Mouse (Mus musculus): ENCODE results near the gene Gltpd2. TPM values are rescaled to one million over a fixed set of nuclear protein-coding genes. Genes with fewer than 3 reads are reported as not detected.
"Not testable (repeated sequence)": the region's sequence is repeated elsewhere in the genome, so short reads cannot be mapped to it uniquely, and the experiment has no call there.

Gltpd2 gene
- polyA plus RNA-seq, 1 experiment from 2014 or later: 20.5 TPM

DNA sequence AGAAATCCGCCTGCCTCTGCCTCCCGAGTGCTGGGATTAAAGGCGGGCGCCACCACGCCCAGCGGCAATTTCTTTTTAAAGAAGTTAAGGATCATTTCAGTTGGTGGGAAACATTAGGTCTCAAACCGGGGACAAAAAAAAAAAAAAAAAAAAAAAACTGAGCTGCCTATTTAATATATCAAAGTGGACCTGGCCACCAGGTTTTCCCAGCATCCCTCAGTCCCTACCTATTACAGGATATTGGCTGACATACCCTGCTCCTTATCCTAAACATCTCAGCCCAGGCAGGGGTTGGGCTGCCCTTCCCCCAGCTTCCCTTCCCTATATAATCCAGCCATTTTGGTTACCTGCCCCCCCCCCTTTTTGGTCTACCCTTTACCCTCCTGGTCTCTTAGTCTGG is 7.2 kb upstream of the Gltpd2 start:
- DNase-seq (ENCODE audit: low spot score) (no peak), ATAC-seq (replicated peaks; ENCODE audit: low FRiP score) (no peak)
- Histone ChIP-seq H3K4me3 (ENCODE audit: low read depth, low read length) (no peak overlapping the region), H3K27me3 (replicated peaks; ENCODE audit: control insufficient read depth, insufficient read depth, low read length) (no peaks in the 10 kb centered on the region), H3K27ac (ENCODE audit: low read depth, low read length) (no peak overlapping the region), H3K4me2 (no peak overlapping the region), H3K9me3 (ENCODE audit: control insufficient read depth, low read length) (no peaks in the 10 kb centered on the region), H3K36me3 (ENCODE audit: control insufficient read depth, insufficient read depth, low read length) (no peaks in the 10 kb centered on the region), H3K4me1 (replicated peaks; ENCODE audit: control insufficient read depth, insufficient read depth, low read length) (peaks cover 2% of the 10 kb centered on the region; the same call in 1 of the 2 replicates), H3K9ac (ENCODE audit: low read depth, low read length) (no peak overlapping the region)
- WGBS: 87% methylated on average over 7 of the region's 7 CpGs

DNA sequence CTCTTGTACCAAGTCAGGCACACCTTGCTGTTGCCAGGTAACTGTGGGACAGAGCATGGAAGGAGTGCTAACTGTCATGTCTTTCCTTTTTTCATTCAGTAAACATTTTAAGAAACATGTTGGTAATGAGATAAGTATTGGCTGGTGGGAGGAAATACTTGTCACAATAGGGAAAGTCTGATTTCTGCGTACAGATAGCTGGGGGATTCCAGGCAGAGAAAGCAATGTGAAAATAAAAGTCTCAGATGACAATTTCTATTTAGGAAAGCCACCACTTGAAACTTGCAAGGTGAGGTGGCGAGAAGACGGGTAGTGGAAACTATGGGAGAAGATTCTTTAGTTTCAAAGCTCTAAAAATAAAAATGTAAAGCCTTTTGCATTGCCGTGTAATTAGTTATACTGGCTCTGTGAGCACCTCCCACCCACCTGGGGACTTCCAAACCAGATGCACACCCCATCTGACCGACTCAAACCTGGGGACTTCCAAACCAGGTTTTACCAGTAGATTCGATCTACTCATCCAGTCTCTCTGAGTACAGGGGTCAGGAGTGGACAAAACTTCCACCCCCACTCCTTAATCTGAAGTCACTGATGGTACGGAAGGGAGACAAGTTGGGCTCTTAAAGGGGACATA is 6.2 kb upstream of the Gltpd2 start:
- DNase-seq (ENCODE audit: low spot score) (no peak), ATAC-seq (replicated peaks; ENCODE audit: low FRiP score) (no peak)
- WGBS: 73% methylated on average over 7 of the region's 7 CpGs
- Histone ChIP-seq H3K4me1 (replicated peaks; ENCODE audit: control insufficient read depth, insufficient read depth, low read length) (peaks cover 2% of the 10 kb centered on the region; the same call in 1 of the 2 replicates), H3K36me3 (ENCODE audit: control insufficient read depth, insufficient read depth, low read length) (no peaks in the 10 kb centered on the region), H3K4me3 (ENCODE audit: low read depth, low read length) (no peak overlapping the region), H3K4me2 (no peak overlapping the region), H3K9me3 (ENCODE audit: control insufficient read depth, low read length) (no peaks in the 10 kb centered on the region), H3K27me3 (replicated peaks; ENCODE audit: control insufficient read depth, insufficient read depth, low read length) (no peaks in the 10 kb centered on the region), H3K27ac (ENCODE audit: low read depth, low read length) (no peak overlapping the region), H3K9ac (ENCODE audit: low read depth, low read length) (no peak overlapping the region)

- 64% methylated on average over 11 of the region's 11 CpGs for WGBS
- ATAC-seq (replicated peaks; ENCODE audit: low FRiP score) (no peak), DNase-seq (ENCODE audit: low spot score) (no peak)
- Histone ChIP-seq H3K4me2 (no peak overlapping the region), H3K9ac (ENCODE audit: low read depth, low read length) (no peak overlapping the region), H3K4me3 (ENCODE audit: low read depth, low read length) (no peak overlapping the region), H3K36me3 (ENCODE audit: control insufficient read depth, insufficient read depth, low read length) (no peaks in the 10 kb centered on the region), H3K27ac (ENCODE audit: low read depth, low read length) (no peak overlapping the region), H3K9me3 (ENCODE audit: control insufficient read depth, low read length) (no peaks in the 10 kb centered on the region), H3K4me1 (replicated peaks; ENCODE audit: control insufficient read depth, insufficient read depth, low read length) (peaks cover 9% of the 10 kb centered on the region), H3K27me3 (replicated peaks; ENCODE audit: control insufficient read depth, insufficient read depth, low read length) (no peaks in the 10 kb centered on the region)
These were observed 5.5 kb upstream of the Gltpd2 start for GRCm38 (mm10) chr11:70513520-70513919.

GRCm38 (mm10) chr11:70514288-70514687 is 4.7 kb upstream of the Gltpd2 start, which contains the start of gene Vmo1:
Gene Vmo1 (minus strand): TSS chr11:70514616.
- H3K27me3 ChIP-seq (replicated peaks; ENCODE audit: control insufficient read depth, insufficient read depth, low read length): no peaks in the 10 kb centered on the region
- H3K4me2 ChIP-seq: no peak within 1 kb of the TSS
- DNase-seq (ENCODE audit: low spot score): no peak
- H3K9ac ChIP-seq (ENCODE audit: low read depth, low read length): no peak within 1 kb of the TSS
- no peak within 1 kb of the TSS for H3K4me3 ChIP-seq (ENCODE audit: low read depth, low read length)
- peaks cover 13% of the 10 kb centered on the region for H3K4me1 ChIP-seq (replicated peaks; ENCODE audit: control insufficient read depth, insufficient read depth, low read length)
- WGBS: 87% methylated on average over 7 of the region's 7 CpGs
- ATAC-seq (replicated peaks; ENCODE audit: low FRiP score): no peak
- H3K27ac ChIP-seq (ENCODE audit: low read depth, low read length): no peak within 1 kb of the TSS
- no peaks in the 10 kb centered on the region for H3K36me3 ChIP-seq (ENCODE audit: control insufficient read depth, insufficient read depth, low read length)
- H3K9me3 ChIP-seq (ENCODE audit: control insufficient read depth, low read length): no peaks in the 10 kb centered on the region

- peaks cover 23% of the 10 kb centered on the region for H3K4me1 ChIP-seq (replicated peaks; ENCODE audit: control insufficient read depth, insufficient read depth, low read length)
- H3K36me3 ChIP-seq (ENCODE audit: control insufficient read depth, insufficient read depth, low read length): no peaks in the 10 kb centered on the region
- H3K9ac ChIP-seq (ENCODE audit: low read depth, low read length): no peak overlapping the region
- DNase-seq (ENCODE audit: low spot score): no peak
- no peaks in the 10 kb centered on the region for H3K9me3 ChIP-seq (ENCODE audit: control insufficient read depth, low read length)
- peaks cover 12% of the 10 kb centered on the region for H3K27me3 ChIP-seq (replicated peaks; ENCODE audit: control insufficient read depth, insufficient read depth, low read length)
- no peak overlapping the region for H3K27ac ChIP-seq (ENCODE audit: low read depth, low read length)
- H3K4me2 ChIP-seq: no peak overlapping the region
- ATAC-seq (replicated peaks; ENCODE audit: low FRiP score): no peak
- WGBS: 21% methylated on average over 2 of the region's 2 CpGs
- H3K4me3 ChIP-seq (ENCODE audit: low read depth, low read length): no peak overlapping the region
These were observed 2.6 kb upstream of the Gltpd2 start for GRCm38 (mm10) chr11:70516352-70516751.

DNA sequence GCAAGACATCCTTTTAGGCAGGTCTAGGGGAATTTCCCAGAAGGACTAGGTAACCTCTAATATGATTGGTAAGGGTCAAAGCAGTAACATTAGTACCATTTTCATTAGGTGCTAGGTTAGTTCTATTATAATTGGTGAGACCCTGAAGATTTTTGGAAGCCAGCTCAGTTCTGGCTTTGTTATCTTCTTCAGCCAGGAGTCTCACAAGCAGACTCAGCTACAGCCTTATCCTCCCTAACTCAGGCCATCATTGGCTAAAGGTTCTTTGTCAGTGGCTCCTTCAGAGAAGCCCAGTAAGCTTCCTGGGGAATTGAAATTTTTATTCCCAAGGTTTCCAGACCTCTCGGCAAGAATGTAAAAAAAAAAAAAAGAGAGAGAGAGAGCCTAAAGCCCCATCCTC is 560 bp upstream of the Gltpd2 start:
- Histone ChIP-seq H3K4me1 (replicated peaks; ENCODE audit: control insufficient read depth, insufficient read depth, low read length) (peaks cover 23% of the 10 kb centered on the region), H3K9ac (ENCODE audit: low read depth, low read length) (no peak overlapping the region), H3K36me3 (ENCODE audit: control insufficient read depth, insufficient read depth, low read length) (no peaks in the 10 kb centered on the region), H3K4me2 (peak overlapping the region; percentile 69; the same call in 1 of the 2 replicates), H3K9me3 (ENCODE audit: control insufficient read depth, low read length) (no peaks in the 10 kb centered on the region), H3K4me3 (ENCODE audit: low read depth, low read length) (no peak overlapping the region), H3K27me3 (replicated peaks; ENCODE audit: control insufficient read depth, insufficient read depth, low read length) (peaks cover 12% of the 10 kb centered on the region), H3K27ac (ENCODE audit: low read depth, low read length) (no peak overlapping the region)
- DNase-seq (ENCODE audit: low spot score) (no peak), ATAC-seq (replicated peaks; ENCODE audit: low FRiP score) (no peak)
- WGBS: 36% methylated on average over 1 of the region's 1 CpGs

DNA sequence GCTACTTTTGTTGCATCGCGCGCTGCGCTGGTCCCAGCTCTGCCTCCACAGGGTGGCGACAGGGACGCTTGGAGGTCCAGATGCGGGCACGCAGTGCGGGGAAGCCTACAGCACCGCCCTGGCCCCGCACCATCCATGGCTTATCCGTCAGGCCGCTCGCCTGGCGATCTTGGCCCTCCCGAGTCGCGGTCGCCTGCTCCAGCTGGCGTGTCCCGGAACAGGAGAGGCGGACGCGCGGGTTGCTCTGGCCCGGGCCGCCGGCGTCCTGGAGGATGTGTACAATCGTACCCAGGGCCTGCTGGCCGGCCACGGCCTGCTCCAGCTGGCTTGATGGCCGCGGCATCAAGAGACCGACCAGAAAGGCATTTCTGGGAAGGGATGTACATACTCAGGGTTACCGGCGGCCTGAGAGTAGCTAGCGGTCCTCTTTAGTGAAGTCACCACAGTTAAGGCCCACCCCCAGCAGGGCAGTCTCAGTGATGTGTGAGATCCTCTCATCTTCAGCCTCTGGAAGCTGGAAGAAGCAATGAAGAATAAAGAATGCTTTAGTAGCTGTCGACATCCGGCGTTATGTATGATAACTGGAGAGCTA is 1.3 kb downstream of the Gltpd2 start:
- Histone ChIP-seq H3K36me3 (ENCODE audit: control insufficient read depth, insufficient read depth, low read length) (no peaks in the 10 kb centered on the region), H3K9me3 (ENCODE audit: control insufficient read depth, low read length) (no peaks in the 10 kb centered on the region), H3K9ac (ENCODE audit: low read depth, low read length) (peak overlapping the region; percentile 38), H3K4me3 (ENCODE audit: low read depth, low read length) (peak overlapping the region; percentile 44), H3K27ac (ENCODE audit: low read depth, low read length) (peak overlapping the region; percentile 44), H3K4me1 (replicated peaks; ENCODE audit: control insufficient read depth, insufficient read depth, low read length) (peaks cover 23% of the 10 kb centered on the region), H3K4me2 (peak overlapping the region; percentile 69), H3K27me3 (replicated peaks; ENCODE audit: control insufficient read depth, insufficient read depth, low read length) (peaks cover 12% of the 10 kb centered on the region)
- WGBS: 16% methylated on average over 41 of the region's 41 CpGs
- peak; percentile 71 for DNase-seq (ENCODE audit: low spot score)
- ATAC-seq (replicated peaks; ENCODE audit: low FRiP score): no peak; the same call in 1 of the 2 replicates

GRCm38 (mm10) chr11:70523306-70523989 is 4.5 kb downstream of the Gltpd2 start:
- WGBS: 86% methylated on average over 8 of the region's 8 CpGs
- peaks cover 10% of the 10 kb centered on the region; the same call in 1 of the 2 replicates for H3K36me3 ChIP-seq (ENCODE audit: control insufficient read depth, insufficient read depth, low read length)
- not testable (repeated sequence) for DNase-seq (ENCODE audit: low spot score); ATAC-seq (replicated peaks; ENCODE audit: low FRiP score); H3K27ac ChIP-seq (ENCODE audit: low read depth, low read length); H3K9ac ChIP-seq (ENCODE audit: low read depth, low read length); H3K4me3 ChIP-seq (ENCODE audit: low read depth, low read length); H3K9me3 ChIP-seq (ENCODE audit: control insufficient read depth, low read length); H3K4me2 ChIP-seq
- H3K4me1 ChIP-seq (replicated peaks; ENCODE audit: control insufficient read depth, insufficient read depth, low read length): peaks cover 26% of the 10 kb centered on the region
- H3K27me3 ChIP-seq (replicated peaks; ENCODE audit: control insufficient read depth, insufficient read depth, low read length): peaks cover 12% of the 10 kb centered on the region
